Mouse (Mus musculus) thymus, postnatal 10 days (tissue): ENCODE data around the gene Add1.
"Not testable (repeated sequence)": the region's sequence is repeated elsewhere in the genome, so short reads cannot be mapped to it uniquely, and the experiment has no call there.

Source experiments
- DNase-seq, 2 experiments: peaks; one replicate each; pipeline ENCODE4 v3.0.0; 2021; ENCODE audit warnings: low spot score in 2 of 2

Gene Add1

GRCm38 (mm10) chr5:34550251-34550650, 23.2 kb upstream of the Add1 start:
- no peak for DNase-seq

- no peak for DNase-seq
Observed at GRCm38 (mm10) chr5:34551821-34552220, 21.6 kb upstream of the Add1 start.

GRCm38 (mm10) chr5:34563854-34564253, 9.6 kb upstream of the Add1 start:
- no peak for DNase-seq

- no peak for DNase-seq
Observed at GRCm38 (mm10) chr5:34564291-34564690, 9.2 kb upstream of the Add1 start.

- DNase-seq = no peak
Observed at GRCm38 (mm10) chr5:34565545-34566283, 7.8 kb upstream of the Add1 start.

- no peak for DNase-seq
Observed at GRCm38 (mm10) chr5:34571551-34571950, 1.9 kb upstream of the Add1 start.

- not testable (repeated sequence) for DNase-seq
Observed at GRCm38 (mm10) chr5:34572568-34572967, 896 bp upstream of the Add1 start.

- DNase-seq = no peak
Observed at GRCm38 (mm10) chr5:34574721-34575120, 1.3 kb downstream of the Add1 start.

- no peak for DNase-seq
Observed at GRCm38 (mm10) chr5:34576286-34576685, 2.8 kb downstream of the Add1 start.

GRCm38 (mm10) chr5:34578038-34578655, 4.7 kb downstream of the Add1 start:
- no peak for DNase-seq

GRCm38 (mm10) chr5:34579377-34579776, 5.9 kb downstream of the Add1 start:
- no peak for DNase-seq

GRCm38 (mm10) chr5:34581671-34582313, 8.3 kb downstream of the Add1 start:
- not testable (repeated sequence) for DNase-seq

GRCm38 (mm10) chr5:34582314-34582675, 8.8 kb downstream of the Add1 start:
- no peak for DNase-seq

- no peak for DNase-seq
Observed at GRCm38 (mm10) chr5:34585216-34585615, 11.8 kb downstream of the Add1 start.

- DNase-seq = no peak
Observed at GRCm38 (mm10) chr5:34587881-34588280, 14.4 kb downstream of the Add1 start.

GRCm38 (mm10) chr5:34590059-34590458, 16.6 kb downstream of the Add1 start:
- no peak for DNase-seq

GRCm38 (mm10) chr5:34590702-34591101, 17.2 kb downstream of the Add1 start:
- DNase-seq = no peak

GRCm38 (mm10) chr5:34591388-34592004, 18.0 kb downstream of the Add1 start:
- DNase-seq = no peak

GRCm38 (mm10) chr5:34592224-34592623, 18.8 kb downstream of the Add1 start:
- not testable (repeated sequence) for DNase-seq

GRCm38 (mm10) chr5:34592666-34593065, 19.2 kb downstream of the Add1 start:
- no peak for DNase-seq

GRCm38 (mm10) chr5:34593202-34593727, 19.8 kb downstream of the Add1 start:
- no peak for DNase-seq

GRCm38 (mm10) chr5:34604576-34604975, 31.1 kb downstream of the Add1 start:
- DNase-seq = no peak
